Mouse (Mus musculus) heart, postnatal 36 days (tissue): Measurements from ENCODE around the gene Fgl2. TPM values are rescaled to one million over a fixed set of nuclear protein-coding genes. Genes with fewer than 3 reads are reported as not detected.

Experiments
- DNase-seq, 2 experiments: peaks; one replicate each; pipeline ENCODE4 v3.0.0; 2021 to 2022
- intact Hi-C: fragments of 180-260 bp; cut with DNase I; formaldehyde crosslinking; loops from one replicate; pipeline ENCODE4 v1.15.1; 2025
- total RNA-seq, 2 experiments: library from RNA; stranded (reverse); gene quantifications; 2 replicates each; pipeline ENCODE4 v1.2.3; 2021

Gene Fgl2
- total RNA-seq, 2 experiments from 2014 or later = 30.7 to 34.7 TPM

DNA sequence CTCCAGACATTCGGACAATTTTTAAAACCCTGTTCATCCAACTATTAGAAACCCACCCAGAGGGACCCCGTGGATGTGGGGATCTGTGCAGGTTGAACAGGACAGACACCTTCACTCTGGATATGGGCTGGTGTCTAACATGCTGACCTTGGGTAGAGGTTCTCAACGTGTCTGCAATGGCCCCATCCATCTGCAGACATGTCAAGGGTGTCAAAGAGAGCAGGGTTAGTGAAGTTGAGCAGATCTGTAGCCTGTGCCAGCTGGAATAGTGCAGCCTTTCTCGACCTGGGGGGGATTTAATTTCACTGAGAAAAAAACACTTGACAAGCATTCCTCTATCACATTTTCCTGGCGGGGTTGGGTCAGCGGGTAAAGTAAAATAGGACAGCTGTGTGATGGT is 10.2 kb downstream of the Fgl2 start:
- intact Hi-C loops = no loop called here
- DNase-seq = no peak

DNA sequence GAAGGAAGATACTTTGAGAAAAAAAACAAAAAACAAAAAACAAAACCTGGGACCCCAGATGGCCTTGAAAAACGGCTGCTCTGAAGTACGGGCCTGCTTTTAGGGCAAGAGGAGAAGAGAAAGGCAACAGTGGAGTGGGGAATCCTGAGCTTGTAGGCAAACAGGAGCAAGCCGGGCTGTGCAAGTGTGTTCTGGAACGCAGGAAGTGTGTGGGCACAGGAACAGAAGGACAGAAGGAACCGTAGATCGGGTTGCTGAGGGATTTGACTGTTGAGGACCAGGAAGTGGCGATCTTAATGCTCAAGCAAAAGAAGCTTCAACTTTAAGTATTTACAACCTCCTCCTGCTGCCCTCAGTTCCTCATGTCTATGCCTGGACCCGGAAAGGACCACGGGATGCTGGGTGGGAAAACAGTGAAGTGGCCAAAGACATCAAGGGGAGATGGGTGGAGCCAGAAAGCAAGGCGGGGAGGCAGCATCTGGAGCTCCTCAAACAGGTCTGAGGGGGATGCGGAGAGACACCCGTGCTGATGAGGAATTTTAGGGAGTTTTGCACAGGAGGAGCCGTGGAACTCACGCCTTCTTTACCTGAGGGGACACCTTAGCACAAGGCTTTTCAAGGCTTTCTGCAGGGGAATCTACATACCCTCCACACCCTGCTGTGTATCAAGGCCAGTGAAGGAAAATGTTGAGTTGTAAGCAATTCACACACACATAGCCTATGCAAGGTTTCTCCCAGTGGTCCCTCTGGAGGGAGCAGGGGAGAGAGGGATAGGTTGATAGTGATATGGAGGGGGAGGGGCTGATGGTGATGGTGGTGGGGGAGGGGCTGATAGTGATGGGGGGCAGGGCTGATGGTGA is 11.2 kb downstream of the Fgl2 start:
- DNase-seq = peak in 1 of 2 experiments; percentile 24
- intact Hi-C loops = no loop called here

GRCm38 (mm10) chr5:21384252-21384960 is 12.0 kb downstream of the Fgl2 start:
- intact Hi-C loops = no loop called here
- no peak for DNase-seq

DNA sequence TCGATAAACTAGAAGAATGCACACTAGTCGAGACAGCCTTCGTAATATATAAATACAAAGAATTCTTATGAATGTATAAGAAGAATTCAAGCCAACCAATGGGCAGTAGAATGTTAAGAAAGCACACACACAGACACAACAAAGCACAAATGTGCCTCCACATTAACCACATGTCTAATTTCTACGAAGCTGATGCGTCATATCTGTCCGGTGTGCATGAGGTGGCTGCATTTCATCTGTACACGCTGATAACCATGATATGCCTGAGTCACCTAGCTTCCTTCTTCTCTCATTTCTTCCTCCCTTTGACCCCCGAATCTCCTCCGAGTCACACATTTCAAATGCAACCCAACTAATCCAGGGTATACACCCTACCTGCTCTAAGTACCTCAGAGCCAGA is 12.5 kb downstream of the Fgl2 start:
- DNase-seq = no peak
- intact Hi-C loops = no loop called here

DNA sequence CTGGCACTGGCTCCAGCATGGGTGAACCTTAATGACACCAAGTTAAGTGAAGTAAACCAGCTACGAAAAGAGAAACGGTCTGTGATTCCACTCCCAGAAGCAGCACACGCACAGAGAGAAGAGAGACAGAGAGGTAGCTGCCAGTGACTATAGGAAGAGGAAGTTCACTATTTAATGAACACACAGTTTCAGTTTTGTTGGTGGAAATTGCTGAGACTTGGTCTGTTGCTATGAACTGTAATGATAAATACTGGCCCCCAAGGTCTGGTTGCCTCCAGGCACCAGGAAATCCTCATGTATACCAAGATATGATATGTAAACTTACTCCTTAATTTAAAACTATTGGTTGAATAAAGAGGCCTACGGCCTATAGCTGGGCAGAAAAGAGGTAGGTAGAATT is 14.0 kb downstream of the Fgl2 start:
- intact Hi-C loops = no loop called here
- DNase-seq = no peak

DNA sequence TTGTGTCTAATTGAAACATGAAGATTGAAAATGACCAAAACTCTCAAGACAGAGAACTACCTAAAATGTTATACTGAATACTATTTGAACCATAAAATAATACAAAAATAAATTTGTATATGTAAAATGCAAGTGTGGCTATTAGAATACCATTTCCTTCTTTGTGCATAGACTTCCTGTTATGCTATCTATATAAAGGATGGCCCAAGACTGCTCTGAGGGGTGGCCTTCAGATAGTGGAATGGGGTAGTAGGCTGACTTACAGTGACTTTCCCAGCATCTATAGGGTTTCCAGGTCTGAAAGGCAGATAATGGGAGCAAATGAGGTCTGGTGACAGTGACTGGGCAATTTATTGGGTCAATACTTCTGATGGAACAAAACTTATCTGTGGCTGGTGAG is 14.9 kb downstream of the Fgl2 start:
- no peak for DNase-seq

DNA sequence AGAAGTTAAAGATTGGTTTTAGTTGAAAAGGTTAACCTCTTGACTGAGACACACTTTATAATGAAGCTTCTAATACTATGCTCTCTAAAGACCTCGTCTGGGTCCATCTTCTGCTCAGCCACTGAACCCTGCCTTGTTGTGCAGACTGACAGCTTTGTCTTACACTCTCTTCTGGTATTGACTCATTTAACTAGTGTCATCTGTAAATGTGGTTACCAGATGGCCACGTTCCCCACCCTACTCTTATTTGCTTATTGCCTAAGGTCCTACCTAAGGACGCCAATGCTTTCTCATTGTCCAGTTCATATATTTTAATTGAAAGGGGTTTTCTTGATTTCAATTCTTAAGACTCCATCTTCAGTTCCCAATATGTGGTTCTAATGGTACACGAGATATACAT is 16.4 kb downstream of the Fgl2 start:
- intact Hi-C loops = no loop called here
- no peak for DNase-seq

More for the DNA sequence above, 14.9 kb downstream of the Fgl2 start:
- intact Hi-C loops = no loop called here

- no peak for DNase-seq
- intact Hi-C loops = no loop called here
These were observed 19.4 kb downstream of the Fgl2 start for GRCm38 (mm10) chr5:21391616-21392384.

- no peak for DNase-seq
- intact Hi-C loops = no loop called here
These were observed 22.1 kb downstream of the Fgl2 start for GRCm38 (mm10) chr5:21394562-21394961.

GRCm38 (mm10) chr5:21395205-21395840 is 22.9 kb downstream of the Fgl2 start:
- intact Hi-C loops = no loop called here
- no peak for DNase-seq

GRCm38 (mm10) chr5:21411261-21411666 is 38.8 kb downstream of the Fgl2 start:
- intact Hi-C loops = no loop called here
- DNase-seq = peak in 1 of 2 experiments; percentile 14

- no peak for DNase-seq
- intact Hi-C loops = no loop called here
These were observed 39.6 kb downstream of the Fgl2 start for GRCm38 (mm10) chr5:21412056-21412455.

GRCm38 (mm10) chr5:21413322-21413721 is 40.9 kb downstream of the Fgl2 start:
- intact Hi-C loops = no loop called here

DNA sequence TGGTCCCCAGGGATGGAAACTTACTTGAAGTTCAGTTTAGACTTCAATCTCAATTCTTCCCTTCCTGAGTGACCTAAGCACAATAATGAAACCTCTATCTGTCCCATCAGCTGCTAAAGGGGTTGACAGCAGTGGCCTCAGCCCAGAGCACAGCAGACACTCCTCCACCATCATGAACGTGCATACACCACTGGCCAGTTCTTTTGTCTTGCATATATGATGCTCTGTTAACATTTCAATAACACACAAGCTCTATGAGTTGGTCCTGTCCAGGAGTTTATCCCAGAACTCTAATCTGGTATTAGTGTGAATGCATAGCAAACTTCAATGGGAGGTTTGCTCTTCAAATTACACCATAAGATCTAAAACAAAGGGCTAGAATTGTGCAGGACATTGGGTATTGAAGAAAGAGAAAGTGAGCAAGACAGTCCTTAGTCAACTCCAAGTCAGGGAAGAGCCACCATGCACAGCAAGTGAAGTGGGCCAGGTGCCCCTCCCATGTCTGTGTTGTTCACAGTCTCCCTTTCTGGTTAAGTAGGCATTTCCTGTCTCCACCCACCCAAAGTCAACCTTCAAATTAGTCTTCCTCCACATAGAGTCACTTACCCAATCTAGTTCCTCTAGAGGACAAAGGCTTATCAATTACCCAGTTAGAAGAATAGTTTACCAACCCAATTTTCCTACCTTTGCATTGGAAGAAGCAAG is 41.8 kb downstream of the Fgl2 start:
- DNase-seq = no peak
- intact Hi-C loops = no loop called here

More at GRCm38 (mm10) chr5:21413322-21413721, 40.9 kb downstream of the Fgl2 start:
- no peak for DNase-seq

DNA sequence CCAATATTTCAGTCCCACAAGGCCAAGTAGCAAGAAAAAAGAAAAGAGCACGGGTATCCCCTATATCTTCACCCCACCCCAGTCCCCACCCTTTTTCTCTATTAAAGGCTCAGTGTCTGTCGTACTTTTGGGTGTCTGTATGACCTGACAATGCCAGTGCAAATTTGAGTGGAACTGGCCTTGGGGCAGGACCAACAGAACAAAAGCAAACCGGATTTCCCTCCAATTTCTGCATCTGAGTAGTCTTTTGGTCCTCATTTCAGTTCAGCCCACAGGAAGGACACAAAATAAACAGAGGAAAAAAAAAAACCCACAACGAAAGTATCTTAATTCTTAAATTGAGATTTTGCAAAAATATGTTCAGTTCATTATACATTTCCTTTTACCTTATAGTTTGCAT is 46.2 kb downstream of the Fgl2 start:
- no peak for DNase-seq
- intact Hi-C loops = no loop called here

GRCm38 (mm10) chr5:21420609-21421008 is 48.2 kb downstream of the Fgl2 start:
- no peak for DNase-seq
- intact Hi-C loops = loop anchor here (1.0 to 10.0 kb wide), 4 partner anchors 94 to 536 kb away; partner anchors contain the start of genes Phtf2 and Tmem60

DNA sequence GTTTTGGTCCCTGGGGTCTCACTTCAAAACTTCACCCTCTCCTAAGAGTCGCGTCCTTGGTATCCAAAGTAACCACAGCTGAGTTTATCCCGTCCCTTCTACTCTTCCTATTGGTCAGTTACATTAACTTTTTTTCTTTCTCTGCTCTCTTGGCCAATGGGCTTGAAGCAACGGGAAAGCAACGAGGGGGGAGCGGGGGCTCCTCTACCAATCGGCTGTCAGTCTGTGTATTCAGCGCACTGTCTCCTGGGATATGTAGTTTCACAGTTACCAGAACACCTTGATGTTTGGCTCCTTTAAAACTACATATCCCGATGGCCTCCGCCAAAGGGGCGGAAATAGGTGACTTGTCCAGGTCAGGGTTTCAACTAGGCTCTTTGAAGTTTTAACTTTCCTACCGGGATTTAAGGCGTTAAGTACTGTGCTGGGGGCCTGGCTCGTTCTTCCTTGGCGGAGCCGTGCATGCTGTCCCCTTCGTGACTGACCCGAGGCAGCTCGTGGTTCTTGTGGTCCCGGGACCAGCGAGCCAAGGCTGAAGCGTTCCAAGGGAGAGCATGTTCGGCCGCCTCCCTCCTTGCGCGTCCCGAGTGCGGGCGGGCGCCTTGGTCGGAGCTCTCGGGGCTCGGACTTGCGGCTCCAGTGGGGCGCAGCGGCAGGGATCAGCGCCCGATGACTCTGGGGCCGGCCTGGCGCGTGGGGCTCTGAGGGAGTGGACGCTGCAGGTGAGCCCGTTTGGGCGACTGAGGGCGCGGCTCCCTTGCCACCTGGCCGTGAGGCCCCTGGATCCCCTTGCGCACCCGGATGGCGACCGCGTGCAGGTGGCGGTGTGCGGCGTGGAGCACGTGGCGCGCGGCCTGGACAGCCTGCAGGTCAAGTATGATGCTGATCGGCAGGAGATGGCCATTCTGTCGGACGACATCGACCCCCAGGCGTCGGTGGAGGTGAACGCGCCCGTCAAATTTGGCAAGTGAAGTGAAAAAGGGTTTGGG is 52.5 kb downstream of the Fgl2 start, which contains the start of the genes Ccdc146 and Fam185a:
Ccdc146 (minus strand) TSS at position 64 of the 989 bp plus-strand sequence.
Fam185a (plus strand) TSS at position 345 of the 989 bp plus-strand sequence.
- peak; percentile 80 to 86 for DNase-seq
- intact Hi-C loops = loop anchor here (10.0 kb wide), 1 partner anchor 540 kb away; the partner anchor contains the start of genes Phtf2 and Tmem60

GRCm38 (mm10) chr5:21426666-21427065 is 54.2 kb downstream of the Fgl2 start:
- no peak for DNase-seq
- intact Hi-C loops = loop anchor here (10.0 kb wide), 1 partner anchor 542 kb away; the partner anchor contains the start of genes Phtf2 and Tmem60
